Mouse (Mus musculus) small intestine, adult 2 months (tissue): ENCODE measurements around the gene Ifna1. TPM values are rescaled to one million over a fixed set of nuclear protein-coding genes. Genes with fewer than 3 reads are reported as not detected.
"Not testable (repeated sequence)": the region's sequence is repeated elsewhere in the genome, so short reads cannot be mapped to it uniquely, and the experiment has no call there.

Experiments used
- H3K27ac ChIP-seq: fragments of 200-500 bp; 2 replicates; pipeline ENCODE4 v1.5.1; 2012; ENCODE audit warnings: low read depth, low read length, control low read depth, inconsistent platforms; ENCODE audit not compliant: insufficient read depth
- H3K27me3 ChIP-seq: fragments of 200-500 bp; 2 replicates; pipeline ENCODE4 v1.6.1; 2012; ENCODE audit warnings: mild to moderate bottlenecking, moderate library complexity, low read length, inconsistent platforms; ENCODE audit not compliant: control insufficient read depth, insufficient read depth
- H3K36me3 ChIP-seq: fragments of 200-500 bp; 2 replicates; pipeline ENCODE4 v1.6.1; 2012; ENCODE audit warnings: mild to moderate bottlenecking, low read length, control low read depth, inconsistent platforms; ENCODE audit not compliant: control insufficient read depth, insufficient read depth
- H3K4me1 ChIP-seq: fragments of 200-500 bp; 2 replicates; pipeline ENCODE4 v1.6.1; 2012; ENCODE audit warnings: low read length, inconsistent platforms, mixed read lengths; ENCODE audit not compliant: control insufficient read depth, insufficient read depth, insufficient read length
- H3K4me3 ChIP-seq: fragments of 200-500 bp; 2 replicates; pipeline ENCODE4 v1.5.1; 2012; ENCODE audit warnings: low read depth, mild to moderate bottlenecking, control low read depth, inconsistent platforms, low read length, moderate library complexity
- CTCF ChIP-seq: fragments of 200-500 bp; IDR thresholded peaks from 2 replicates; pipeline ENCODE4 v1.5.1; 2012; ENCODE audit warnings: low read depth, mild to moderate bottlenecking, control low read depth, inconsistent platforms, low read length, moderate library complexity, mixed read lengths; ENCODE audit not compliant: insufficient replicate concordance, insufficient read length; ENCODE audit errors: extremely low read depth
- POLR2A ChIP-seq: fragments of 200-500 bp; IDR thresholded peaks from 2 replicates; pipeline ENCODE4 v1.6.1; 2012; ENCODE audit warnings: low read depth, mild to moderate bottlenecking, control low read depth, inconsistent platforms, low read length, moderate library complexity
- WGBS: fragments of 180-500 bp; shearing (Covaris S2); methylation state at CpG from one replicate; pipeline ENCODE4 v1.1.7; 2018; 5-methylcytosine and 5-hydroxymethylcytosine counted together
- polyA plus RNA-seq: library from polyadenylated mRNA; depleted of rRNA; stranded (reverse); fragments of >200 nt; gene quantifications from 2 replicates; pipeline ENCODE4 v1.2.3, GENCODE M21; 2012

Ifna1 gene
- polyA plus RNA-seq, 1 experiment, result not detected

GRCm38 (mm10) chr4:88830523-88830922 lies 19.4 kb upstream of the Ifna1 start:
- TF ChIP-seq POLR2A, result no peak
- TF ChIP-seq CTCF, result no peak

GRCm38 (mm10) chr4:88835225-88835624 lies 14.7 kb upstream of the Ifna1 start, which contains the start of gene Ifna5:
Gene Ifna5, plus strand, starts transcription at chr4:88835525.
- H3K27ac ChIP-seq, H3K36me3 ChIP-seq, H3K4me3 ChIP-seq, H3K4me1 ChIP-seq, H3K27me3 ChIP-seq: not testable (repeated sequence)
- WGBS, result 71% methylated on average over 1 of the region's 1 CpGs

More at GRCm38 (mm10) chr4:88830523-88830922, 19.4 kb upstream of the Ifna1 start:
- 22% methylated on average over 4 of the region's 4 CpGs for WGBS
- no peaks in the 10 kb centered on the region for H3K27me3 ChIP-seq
- H3K4me3 ChIP-seq, result no peak overlapping the region
- H3K4me1 ChIP-seq, result no peaks in the 10 kb centered on the region
- H3K36me3 ChIP-seq, result no peaks in the 10 kb centered on the region
- no peak overlapping the region for H3K27ac ChIP-seq

- H3K4me3 ChIP-seq, result no peak overlapping the region
- TF ChIP-seq POLR2A (no peak), CTCF (no peak)
- no peaks in the 10 kb centered on the region for H3K36me3 ChIP-seq
- 0 out of 2 replicates have a peak, but pooled peaks cover 2% of the 10 kb centered on the region for H3K4me1 ChIP-seq
- 35% methylated on average over 3 of the region's 3 CpGs for WGBS
- H3K27ac ChIP-seq, result no peak overlapping the region
- H3K27me3 ChIP-seq, result peaks cover 3% of the 10 kb centered on the region; the same call in 1 of the 2 replicates
Observed at GRCm38 (mm10) chr4:88838828-88839227, 11.1 kb upstream of the Ifna1 start.

GRCm38 (mm10) chr4:88840058-88840457 lies 9.8 kb upstream of the Ifna1 start:
- 59% methylated on average over 3 of the region's 3 CpGs for WGBS
- Histone ChIP-seq H3K36me3 (no peaks in the 10 kb centered on the region), H3K27me3 (peaks cover 3% of the 10 kb centered on the region; the same call in 1 of the 2 replicates), H3K27ac (no peak overlapping the region), H3K4me1 (0 out of 2 replicates have a peak, but pooled peaks cover 2% of the 10 kb centered on the region), H3K4me3 (no peak overlapping the region)
- TF ChIP-seq CTCF (no peak), POLR2A (no peak)

GRCm38 (mm10) chr4:88841438-88841911 lies 8.4 kb upstream of the Ifna1 start, which contains the start of gene Ifna4:
Gene Ifna4, plus strand, starts transcription at chr4:88841861.
- WGBS, result 61% methylated on average over 2 of the region's 2 CpGs
- Histone ChIP-seq H3K27me3 (peaks cover 3% of the 10 kb centered on the region; the same call in 1 of the 2 replicates), H3K36me3 (no peaks in the 10 kb centered on the region), H3K4me3 (no peak within 1 kb of the TSS), H3K4me1 (0 out of 2 replicates have a peak, but pooled peaks cover 2% of the 10 kb centered on the region), H3K27ac (no peak within 1 kb of the TSS)
- TF ChIP-seq POLR2A (no peak), CTCF (no peak)

- Histone ChIP-seq H3K27ac (no peak overlapping the region), H3K4me1 (0 out of 2 replicates have a peak, but pooled peaks cover 2% of the 10 kb centered on the region), H3K4me3 (no peak overlapping the region), H3K27me3 (peaks cover 3% of the 10 kb centered on the region; the same call in 1 of the 2 replicates), H3K36me3 (no peaks in the 10 kb centered on the region)
- WGBS, result 37% methylated on average over 2 of the region's 2 CpGs
- no peak for TF ChIP-seq CTCF
- TF ChIP-seq POLR2A, result no peak
Observed at GRCm38 (mm10) chr4:88845334-88845733, 4.6 kb upstream of the Ifna1 start.

- Histone ChIP-seq H3K4me3 (no peak overlapping the region), H3K27me3 (no peaks in the 10 kb centered on the region), H3K4me1 (no peaks in the 10 kb centered on the region), H3K27ac (no peak overlapping the region), H3K36me3 (no peaks in the 10 kb centered on the region)
- TF ChIP-seq POLR2A (no peak), CTCF (no peak)
- 68% methylated on average over 4 of the region's 4 CpGs for WGBS
Observed at GRCm38 (mm10) chr4:88851026-88851763, 1.3 kb downstream of the Ifna1 start.
